ENCODE assay signal across 24 mouse cellular contexts in the genomic region with DNA sequence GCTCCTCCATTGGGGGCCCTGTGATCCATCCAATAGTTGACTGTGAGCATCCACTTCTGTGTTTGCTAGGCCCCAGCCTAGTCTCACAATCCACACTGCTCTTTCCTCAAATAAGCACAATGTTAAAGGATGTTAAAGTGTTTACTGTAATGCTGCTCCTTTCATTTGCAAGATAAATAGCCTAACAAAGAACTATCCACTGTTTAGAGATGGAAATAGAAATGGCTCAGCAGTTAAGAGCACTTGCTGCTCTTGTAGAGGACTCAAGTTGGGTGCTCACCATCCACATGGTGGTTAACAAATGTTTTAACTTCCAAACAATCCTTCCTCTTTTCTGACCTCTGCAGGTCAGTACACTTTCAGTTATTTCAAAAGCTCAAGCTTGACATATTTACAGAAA.
DNase-seq lines count a peak whose midpoint lies in the region; ATAC-seq and TF ChIP-seq lines count a peak whose summit lies in the region.
"Had no signal": no experiment of that assay in that cellular context is flagged by ENCODE, and none has a peak within 500 bp of the region (broad histone marks: within the 10 kb centered on the region; RNA-seq: fewer than 3 reads in every experiment).

No protein-coding gene starts in this region.

- DNase-seq in ES-CJ7 (ENCODE audit: low read depth, low spot score) (peak; percentile 57), R1 (ENCODE audit: low read depth, low spot score) (peak; percentile 63), ZHBTc4 (ENCODE audit: low read depth, low spot score) (peak; percentile 48)
- no peak for DNase-seq in left cerebral cortex, postnatal 25 days (ENCODE audit: low spot score in 2 of 2)
- DNase-seq in embryo, embryonic 10.5 days (ENCODE audit: low spot score): no peak
- DNase-seq: adrenal gland, adult 2 months; adrenal gland, adult 8-10 months; adrenal gland, postnatal 10 days; adrenal gland, postnatal 14 days; adrenal gland, postnatal 25 days; adrenal gland, postnatal 36 days; B cell, adult 2 months; cerebellum, adult 11 months; cerebellum, adult 11-12 months; cerebellum, adult 18-20 months; cerebellum, adult 2 months; cerebellum, adult 8-10 months; cerebellum, adult 9-10 months had no signal

- H3K36me3 ChIP-seq in intestine, postnatal 0 days (ENCODE audit: control insufficient read depth, insufficient read depth): no peaks in the 10 kb centered on the region
- H3K36me3 ChIP-seq: G1E had no signal

- H3K27ac ChIP-seq in intestine, postnatal 0 days (ENCODE audit: low read depth, low read length): no peak overlapping the region

- TF ChIP-seq CTCF in intestine, postnatal 0 days (IDR thresholded peaks at IDR 0.05; ENCODE audit: low read depth): no peak

- ATAC-seq in intestine, postnatal 0 days: no peak
- ATAC-seq: activated CD4-positive, CD25-positive, alpha-beta regulatory T cell, adult 4 months; CD4-positive, CD25-positive, alpha-beta regulatory T cell, adult 4 months; Patski had no signal

- no peak overlapping the region for H3K9ac ChIP-seq in intestine, postnatal 0 days (ENCODE audit: low read depth, low read length)

- H3K4me3 ChIP-seq in intestine, postnatal 0 days (ENCODE audit: low read depth, low read length): no peak overlapping the region

- no peaks in the 10 kb centered on the region for H3K4me1 ChIP-seq in intestine, postnatal 0 days (replicated peaks; ENCODE audit: control insufficient read depth, insufficient read depth, low read length)

- H3K4me2 ChIP-seq in intestine, postnatal 0 days (replicated peaks; ENCODE audit: low read depth): no peak overlapping the region

- H3K27me3 ChIP-seq in intestine, postnatal 0 days (replicated peaks; ENCODE audit: control insufficient read depth, insufficient read depth, low read length): no peaks in the 10 kb centered on the region
- H3K27me3 ChIP-seq: CH12.LX, Patski had no signal

- intact Hi-C loops in left cerebral cortex, postnatal 25 days (cut with DNase I): no loop called here

- no peaks in the 10 kb centered on the region for H3K9me3 ChIP-seq in intestine, postnatal 0 days (ENCODE audit: control insufficient read depth)
- H3K9me3 ChIP-seq: G1E had no signal

Comparison
In these comparisons a context has a peak if more than half of its experiments do, and no peak if none do; other contexts are left out.
1. DNase-seq: peak in ES-CJ7 (single experiment), R1 (single experiment) and ZHBTc4 (single experiment); none in left cerebral cortex, postnatal 25 days (0 of 2) and embryo, embryonic 10.5 days (single experiment).